Mouse (Mus musculus) right cerebral cortex, adult 18-20 months (tissue): ENCODE data around the gene Foxp2.

ENCODE experiments used
- DNase-seq: peaks from one replicate; pipeline ENCODE4 v3.0.0; 2022; ENCODE audit warnings: mixed read lengths

Foxp2 gene

GRCm38 (mm10) chr6:15378261-15378660 is 477.1 kb downstream of the Foxp2 start:
- DNase-seq = no peak

- no peak for DNase-seq
These were observed 495.3 kb downstream of the Foxp2 start for GRCm38 (mm10) chr6:15396462-15396861.

- no peak for DNase-seq
These were observed 496.3 kb downstream of the Foxp2 start for GRCm38 (mm10) chr6:15397485-15397884.

- DNase-seq = no peak
These were observed 500.0 kb downstream of the Foxp2 start for GRCm38 (mm10) chr6:15401138-15401537.

- no peak for DNase-seq
These were observed 500.9 kb downstream of the Foxp2 start for GRCm38 (mm10) chr6:15402026-15402425.

- DNase-seq = no peak
These were observed 514.0 kb downstream of the Foxp2 start for GRCm38 (mm10) chr6:15415099-15415498.

- no peak for DNase-seq
These were observed 558.6 kb downstream of the Foxp2 start for GRCm38 (mm10) chr6:15459701-15460100.

- DNase-seq = no peak
These were observed 562.2 kb downstream of the Foxp2 start for GRCm38 (mm10) chr6:15463390-15463789.

- no peak for DNase-seq
These were observed 564.3 kb downstream of the Foxp2 start for GRCm38 (mm10) chr6:15465471-15465870.

GRCm38 (mm10) chr6:15466634-15467033 is 565.5 kb downstream of the Foxp2 start:
- no peak for DNase-seq

GRCm38 (mm10) chr6:15486909-15487308 is 585.8 kb downstream of the Foxp2 start:
- no peak for DNase-seq
